Mouse (Mus musculus): ENCODE measurements around the gene Crtap. TPM values are rescaled to one million over a fixed set of nuclear protein-coding genes. Genes with fewer than 3 reads are reported as not detected.
"Not testable (repeated sequence)": the region's sequence is repeated elsewhere in the genome, so short reads cannot be mapped to it uniquely, and the experiment has no call there.

Crtap gene
- polyA plus RNA-seq, 1 experiment from 2014 or later: 19.3 TPM

- 59% methylated on average over 17 of the region's 17 CpGs for WGBS (ENCODE audit: insufficient replicate concordance)
- no peak overlapping the region for H3K4me3 ChIP-seq (replicated peaks)
- H3K27ac ChIP-seq (replicated peaks): no peak overlapping the region
- no peaks in the 10 kb centered on the region for H3K9me3 ChIP-seq (replicated peaks)
- H3K36me3 ChIP-seq (replicated peaks): peaks cover 8% of the 10 kb centered on the region; the same call in 1 of the 2 replicates
- H3K4me1 ChIP-seq (replicated peaks): no peaks in the 10 kb centered on the region
- no peaks in the 10 kb centered on the region for H3K27me3 ChIP-seq
- H3K4me2 ChIP-seq: no peak overlapping the region
- H3K9ac ChIP-seq: no peak overlapping the region
- no peak for ATAC-seq (ENCODE audit: insufficient read depth)
Observed at GRCm38 (mm10) chr9:114380881-114381733, 9.4 kb downstream of the Crtap start.

- H3K4me3 ChIP-seq (replicated peaks): no peak overlapping the region
- no peak overlapping the region for H3K9ac ChIP-seq
- H3K27ac ChIP-seq (replicated peaks): no peak overlapping the region
- H3K4me1 ChIP-seq (replicated peaks): no peaks in the 10 kb centered on the region; the same call in 1 of the 2 replicates
- WGBS (ENCODE audit: insufficient replicate concordance): 74% methylated on average over 12 of the region's 12 CpGs
- no peak for ATAC-seq (ENCODE audit: insufficient read depth)
- H3K27me3 ChIP-seq: no peaks in the 10 kb centered on the region
- H3K36me3 ChIP-seq (replicated peaks): peaks cover 8% of the 10 kb centered on the region; the same call in 1 of the 2 replicates
- H3K9me3 ChIP-seq (replicated peaks): no peaks in the 10 kb centered on the region
- no peak overlapping the region for H3K4me2 ChIP-seq
Observed at GRCm38 (mm10) chr9:114379871-114380270, 10.6 kb downstream of the Crtap start.

DNA sequence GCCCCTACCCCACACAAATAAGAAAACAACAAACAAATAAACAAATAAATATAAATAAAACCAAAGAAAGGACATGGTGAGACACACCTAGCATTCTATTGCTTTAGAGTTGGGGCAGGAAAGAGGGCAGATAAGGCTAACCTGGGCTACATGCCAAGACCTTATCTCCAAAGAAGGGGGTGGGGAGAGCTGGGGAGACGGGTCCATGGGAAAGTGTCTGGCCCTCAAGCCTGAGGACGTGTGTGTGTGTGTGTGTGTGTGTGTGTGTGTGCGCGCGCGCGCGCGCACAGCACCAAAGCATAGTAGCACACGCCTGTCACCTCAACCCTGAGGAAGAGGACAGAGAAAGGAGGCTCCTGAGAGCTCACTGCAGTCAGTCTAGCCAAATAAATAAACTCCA lies 13.3 kb downstream of the Crtap start:
- no peaks in the 10 kb centered on the region for H3K9me3 ChIP-seq (replicated peaks)
- no peak overlapping the region for H3K9ac ChIP-seq
- no peaks in the 10 kb centered on the region; the same call in 1 of the 2 replicates for H3K36me3 ChIP-seq (replicated peaks)
- ATAC-seq (ENCODE audit: insufficient read depth): no peak
- no peaks in the 10 kb centered on the region; the same call in 1 of the 2 replicates for H3K4me1 ChIP-seq (replicated peaks)
- H3K27me3 ChIP-seq: no peaks in the 10 kb centered on the region
- no peak overlapping the region for H3K4me2 ChIP-seq
- no peak overlapping the region for H3K4me3 ChIP-seq (replicated peaks)
- WGBS (ENCODE audit: insufficient replicate concordance): 79% methylated on average over 10 of the region's 10 CpGs
- no peak overlapping the region for H3K27ac ChIP-seq (replicated peaks)

GRCm38 (mm10) chr9:114375276-114375962 lies 15.1 kb downstream of the Crtap start:
- Histone ChIP-seq H3K9me3 (replicated peaks) (no peaks in the 10 kb centered on the region), H3K9ac (no peak overlapping the region), H3K27me3 (no peaks in the 10 kb centered on the region), H3K4me3 (replicated peaks) (no peak overlapping the region), H3K27ac (replicated peaks) (no peak overlapping the region), H3K36me3 (replicated peaks) (no peaks in the 10 kb centered on the region; the same call in 1 of the 2 replicates), H3K4me1 (replicated peaks) (no peaks in the 10 kb centered on the region; the same call in 1 of the 2 replicates), H3K4me2 (no peak overlapping the region)
- 61% methylated on average over 10 of the region's 10 CpGs for WGBS (ENCODE audit: insufficient replicate concordance)
- ATAC-seq (ENCODE audit: insufficient read depth): no peak

DNA sequence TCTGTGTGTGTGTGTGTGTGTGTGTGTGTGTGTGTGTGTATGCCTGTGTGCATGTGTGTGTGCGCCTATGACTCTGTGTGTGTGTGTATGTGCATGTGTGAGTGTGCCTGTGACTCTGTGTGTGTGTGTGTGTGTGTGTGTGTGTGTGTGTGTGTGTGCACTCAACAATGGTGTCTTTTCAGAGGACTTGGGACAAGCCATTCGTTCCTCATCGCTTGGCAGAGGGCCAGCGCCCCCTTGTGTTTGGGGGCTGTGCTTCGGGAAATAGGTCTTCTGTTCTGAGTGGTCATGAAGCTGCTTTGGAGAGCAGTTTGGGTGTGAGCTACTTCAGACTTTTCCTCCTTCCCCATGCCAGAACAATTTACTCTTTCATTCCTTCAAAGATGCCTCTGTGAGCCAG lies 18.8 kb downstream of the Crtap start:
- H3K4me3 ChIP-seq (replicated peaks); H3K4me2 ChIP-seq; ATAC-seq (ENCODE audit: insufficient read depth); H3K4me1 ChIP-seq (replicated peaks); H3K27me3 ChIP-seq; H3K27ac ChIP-seq (replicated peaks); H3K9ac ChIP-seq; H3K9me3 ChIP-seq (replicated peaks); H3K36me3 ChIP-seq (replicated peaks): not testable (repeated sequence)
- WGBS (ENCODE audit: insufficient replicate concordance): 29% methylated on average over 5 of the region's 5 CpGs

DNA sequence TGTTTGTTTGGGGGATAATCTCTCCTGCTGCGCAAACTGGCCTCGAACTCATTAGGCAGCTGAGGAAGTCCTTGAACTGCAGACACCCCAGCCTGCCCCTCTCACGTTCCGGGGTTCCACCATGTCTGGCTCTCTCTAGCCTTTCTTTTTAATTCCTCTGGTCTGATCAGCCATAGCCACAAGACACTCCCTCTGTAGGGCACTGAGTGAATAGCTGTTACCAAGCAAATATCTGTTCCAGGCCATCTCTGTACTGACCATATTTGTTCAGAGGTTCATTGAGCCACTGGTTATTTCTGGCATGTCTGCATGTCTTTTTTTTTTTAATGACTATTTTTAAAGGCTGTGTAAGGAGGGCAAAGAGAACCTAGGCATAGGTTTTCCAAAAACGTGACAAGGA lies 21.1 kb downstream of the Crtap start:
- H3K9ac ChIP-seq; H3K27ac ChIP-seq (replicated peaks); H3K27me3 ChIP-seq; H3K36me3 ChIP-seq (replicated peaks); ATAC-seq (ENCODE audit: insufficient read depth); H3K9me3 ChIP-seq (replicated peaks); H3K4me1 ChIP-seq (replicated peaks); H3K4me2 ChIP-seq; H3K4me3 ChIP-seq (replicated peaks): not testable (repeated sequence)
- WGBS (ENCODE audit: insufficient replicate concordance): 51% methylated on average over 5 of the region's 5 CpGs

DNA sequence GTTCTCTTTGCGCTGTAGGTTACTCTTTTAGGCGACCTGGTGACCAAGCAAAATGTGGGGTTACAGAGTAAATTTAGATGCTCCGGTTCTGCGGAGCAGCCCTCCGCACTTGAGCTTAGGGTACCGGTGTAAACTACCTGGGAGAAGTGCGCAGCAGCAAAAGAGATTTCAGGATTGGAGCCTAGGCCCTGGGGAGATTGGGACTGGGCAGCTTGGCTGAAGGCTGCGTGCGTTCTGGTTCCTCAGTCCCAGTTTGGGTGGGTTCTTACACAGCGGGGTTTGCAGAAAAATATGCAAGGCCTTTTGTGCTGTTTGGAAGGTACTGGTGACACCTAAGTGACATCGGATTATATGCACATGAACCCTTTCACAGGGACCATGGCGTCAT lies 22.0 kb downstream of the Crtap start:
- 11% methylated on average over 12 of the region's 12 CpGs for WGBS (ENCODE audit: insufficient replicate concordance)
- H3K4me1 ChIP-seq (replicated peaks): 0 out of 2 replicates have a peak, but pooled peaks cover 5% of the 10 kb centered on the region
- peak overlapping the region; percentile 25; the same call in 1 of the 2 replicates for H3K9ac ChIP-seq
- no peak overlapping the region for H3K27ac ChIP-seq (replicated peaks)
- ATAC-seq (ENCODE audit: insufficient read depth): no peak
- no peaks in the 10 kb centered on the region for H3K36me3 ChIP-seq (replicated peaks)
- peak overlapping the region; percentile 52 for H3K4me3 ChIP-seq (replicated peaks)
- H3K4me2 ChIP-seq: peak overlapping the region; percentile 76
- H3K9me3 ChIP-seq (replicated peaks): no peaks in the 10 kb centered on the region
- H3K27me3 ChIP-seq: peaks cover 10% of the 10 kb centered on the region; the same call in 1 of the 2 replicates

DNA sequence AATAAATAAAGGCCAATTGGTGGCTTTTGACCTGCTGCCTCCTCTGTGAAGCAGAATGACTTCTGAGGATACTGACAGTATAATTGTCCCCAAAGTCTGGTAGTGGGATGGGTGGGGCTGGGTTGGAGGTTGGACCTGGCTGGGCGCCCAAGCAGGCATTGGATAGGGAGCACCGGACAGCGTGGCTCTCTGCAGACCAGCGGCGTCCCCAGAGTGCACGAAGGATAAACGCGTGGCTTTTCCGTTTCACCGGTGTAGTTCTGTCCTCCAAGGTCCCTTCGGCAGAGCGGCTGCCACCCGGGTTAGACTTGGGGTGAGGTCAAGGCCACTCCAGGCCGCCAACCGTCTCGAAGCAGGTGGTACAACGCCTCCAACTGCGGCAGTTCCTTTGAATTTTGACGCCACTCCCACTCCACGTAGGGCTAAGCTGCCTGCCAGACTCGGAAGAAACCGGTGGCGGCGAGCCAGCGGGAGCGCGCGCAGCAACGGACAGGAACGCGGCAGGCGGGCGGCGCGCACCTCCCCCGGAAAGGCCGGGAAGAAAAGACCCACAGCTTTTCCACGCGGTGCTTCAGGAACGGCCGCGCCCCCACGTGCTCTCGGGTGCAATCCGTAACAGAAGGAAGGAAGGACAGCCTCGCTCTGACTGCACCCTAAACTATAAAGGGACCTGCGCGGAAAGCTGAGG lies 22.5 kb downstream of the Crtap start:
- Histone ChIP-seq H3K4me3 (replicated peaks) (peak overlapping the region; percentile 52), H3K4me1 (replicated peaks) (0 out of 2 replicates have a peak, but pooled peaks cover 5% of the 10 kb centered on the region), H3K9ac (peak overlapping the region; percentile 25; the same call in 1 of the 2 replicates), H3K27me3 (peaks cover 10% of the 10 kb centered on the region; the same call in 1 of the 2 replicates), H3K36me3 (replicated peaks) (no peaks in the 10 kb centered on the region), H3K27ac (replicated peaks) (no peak overlapping the region), H3K9me3 (replicated peaks) (no peaks in the 10 kb centered on the region), H3K4me2 (peak overlapping the region; percentile 76)
- 0 out of 2 replicates have a peak, but pooled peaks have one; percentile 49 for ATAC-seq (ENCODE audit: insufficient read depth)
- WGBS (ENCODE audit: insufficient replicate concordance): under 1% methylated on average over 48 of the region's 48 CpGs

DNA sequence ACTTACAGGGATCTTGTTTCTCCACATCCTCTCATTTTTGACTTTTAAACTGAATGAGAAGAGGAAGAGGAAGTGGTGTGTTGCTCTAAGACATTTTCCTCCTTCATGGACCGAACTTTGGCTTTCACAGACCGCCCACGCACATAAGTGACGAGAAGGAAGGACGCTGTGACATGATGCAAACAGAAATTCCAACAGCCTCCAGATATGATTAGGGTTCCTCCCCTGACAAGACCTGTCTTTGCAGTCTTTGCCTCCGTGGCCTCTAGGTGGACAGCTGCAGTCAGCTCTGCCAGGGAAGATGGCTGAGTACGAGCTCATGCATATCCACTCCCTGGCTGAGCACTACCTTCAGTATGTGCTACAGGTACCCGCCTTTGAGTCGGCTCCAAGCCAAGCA lies 60.6 kb downstream of the Crtap start, which contains the start of gene Bcl2a1c:
Gene Bcl2a1c, plus strand, starts transcription at position 281 of the 400 bp plus-strand sequence.
- H3K4me2 ChIP-seq; H3K27me3 ChIP-seq; H3K27ac ChIP-seq (replicated peaks); H3K4me3 ChIP-seq (replicated peaks); H3K36me3 ChIP-seq (replicated peaks); H3K9ac ChIP-seq; H3K9me3 ChIP-seq (replicated peaks); ATAC-seq (ENCODE audit: insufficient read depth); H3K4me1 ChIP-seq (replicated peaks): not testable (repeated sequence)
- WGBS (ENCODE audit: insufficient replicate concordance): 38% methylated on average over 9 of the region's 9 CpGs

DNA sequence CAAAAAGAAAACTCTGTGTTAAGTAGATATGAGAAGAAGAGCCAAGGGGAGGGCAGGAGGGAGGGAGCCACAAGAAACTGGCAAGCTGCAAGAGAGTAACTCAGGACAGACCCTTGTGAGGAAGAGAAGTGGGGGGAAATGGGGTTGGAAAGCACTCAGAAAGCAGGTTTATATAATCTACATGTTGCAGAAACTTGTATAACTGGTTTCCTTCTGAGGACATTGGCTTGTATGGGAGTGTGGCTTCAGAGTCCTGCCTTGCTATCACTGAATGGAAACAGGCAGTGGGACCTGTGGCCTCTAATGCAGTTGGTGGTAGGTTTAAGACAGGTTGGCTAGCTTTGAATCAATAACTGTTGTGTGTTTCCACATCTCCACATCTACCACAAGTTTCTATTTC lies 62.1 kb downstream of the Crtap start:
- ATAC-seq (ENCODE audit: insufficient read depth): not testable (repeated sequence)

More for the DNA sequence above, 62.1 kb downstream of the Crtap start:
- H3K4me2 ChIP-seq; H3K27me3 ChIP-seq; H3K4me3 ChIP-seq (replicated peaks); H3K4me1 ChIP-seq (replicated peaks); H3K9ac ChIP-seq; H3K36me3 ChIP-seq (replicated peaks); H3K9me3 ChIP-seq (replicated peaks); H3K27ac ChIP-seq (replicated peaks): not testable (repeated sequence)

Data from liver, embryonic 15.5 days (tissue).